Mouse (Mus musculus) MEL (cell line): ENCODE results near the gene Itpr2.

Source experiments
- CTCF ChIP-seq, 3 experiments: IDR thresholded peaks in 2 of 3; conservative IDR thresholded peaks in 1 of 3; 2 replicates each; pipeline ENCODE4 v1.5.1; 2011 to 2012; ENCODE audit warnings: low read length in 3 of 3, low read depth in 2 of 3, mild to moderate bottlenecking in 2 of 3, improper control_type of control experiment in 1 of 3, inconsistent platforms in 1 of 3, mixed read lengths in 1 of 3, moderate library complexity in 1 of 3; ENCODE audit not compliant: control insufficient read depth in 1 of 3, insufficient read depth in 1 of 3, poor library complexity in 1 of 3, severe bottlenecking in 1 of 3
- E2F4 ChIP-seq: IDR thresholded peaks from 2 replicates; pipeline ENCODE4 v1.6.1; 2011; ENCODE audit warnings: low read depth, low read length, improper control_type of control experiment, borderline replicate concordance
- EP300 ChIP-seq, 2 experiments: IDR thresholded peaks; 2 replicates each; pipeline ENCODE4 v1.6.1; 2011; ENCODE audit warnings: improper control_type of control experiment in 2 of 2, low read length in 2 of 2, low read depth in 1 of 2, mild to moderate bottlenecking in 1 of 2
- ETS1 ChIP-seq: IDR thresholded peaks from 2 replicates; pipeline ENCODE4 v1.6.1; 2012; ENCODE audit warnings: low read depth, mild to moderate bottlenecking, inconsistent platforms, low read length, improper control_type of control experiment, moderate library complexity
- GATA1 ChIP-seq: IDR thresholded peaks from 2 replicates; pipeline ENCODE4 v1.6.1; 2011; ENCODE audit warnings: low read depth, low read length, improper control_type of control experiment
- MEF2A ChIP-seq: IDR thresholded peaks from 2 replicates; pipeline ENCODE4 v1.6.1; 2014; ENCODE audit warnings: low read depth, mild to moderate bottlenecking, inconsistent platforms, low read length, improper control_type of control experiment; ENCODE audit not compliant: poor library complexity, insufficient replicate concordance, severe bottlenecking; ENCODE audit errors: extremely low read depth
- POLR2A ChIP-seq, 2 experiments: IDR thresholded peaks; 2 replicates each; pipeline ENCODE4 v1.6.1; 2011 to 2012; ENCODE audit warnings: low read length in 2 of 2, mild to moderate bottlenecking in 2 of 2, control low read depth in 1 of 2, improper control_type of control experiment in 1 of 2, low read depth in 1 of 2, moderate library complexity in 1 of 2; ENCODE audit not compliant: control insufficient read depth in 1 of 2, insufficient read depth in 1 of 2, poor library complexity in 1 of 2
- RAD21 ChIP-seq: IDR thresholded peaks from 2 replicates; pipeline ENCODE4 v1.6.1; 2011; ENCODE audit warnings: mild to moderate bottlenecking, low read depth, low read length, improper control_type of control experiment
- TAL1 ChIP-seq: IDR thresholded peaks from 2 replicates; pipeline ENCODE4 v1.6.1; 2012; ENCODE audit warnings: mild to moderate bottlenecking, inconsistent platforms, low read length, moderate library complexity, mixed read lengths
- TBP ChIP-seq: IDR thresholded peaks from 2 replicates; pipeline ENCODE4 v1.8.0; 2011; ENCODE audit warnings: low read depth, low read length, improper control_type of control experiment
- TCF12 ChIP-seq: IDR thresholded peaks from 2 replicates; pipeline ENCODE4 v1.6.1; 2014; ENCODE audit warnings: low read depth, mild to moderate bottlenecking, inconsistent platforms, low read length, improper control_type of control experiment, moderate library complexity
- USF2 ChIP-seq, 2 experiments: IDR thresholded peaks; 2 replicates each; pipeline ENCODE4 v1.6.1; 2011 to 2012; ENCODE audit warnings: improper control_type of control experiment in 2 of 2, low read length in 2 of 2, borderline replicate concordance in 1 of 2, inconsistent platforms in 1 of 2, low read depth in 1 of 2, mild to moderate bottlenecking in 1 of 2; ENCODE audit not compliant: insufficient read depth in 1 of 2
- ZNF384 ChIP-seq: IDR thresholded peaks from 2 replicates; pipeline ENCODE4 v1.6.1; 2012; ENCODE audit warnings: low read depth, mild to moderate bottlenecking, inconsistent platforms, low read length, improper control_type of control experiment

DNA sequence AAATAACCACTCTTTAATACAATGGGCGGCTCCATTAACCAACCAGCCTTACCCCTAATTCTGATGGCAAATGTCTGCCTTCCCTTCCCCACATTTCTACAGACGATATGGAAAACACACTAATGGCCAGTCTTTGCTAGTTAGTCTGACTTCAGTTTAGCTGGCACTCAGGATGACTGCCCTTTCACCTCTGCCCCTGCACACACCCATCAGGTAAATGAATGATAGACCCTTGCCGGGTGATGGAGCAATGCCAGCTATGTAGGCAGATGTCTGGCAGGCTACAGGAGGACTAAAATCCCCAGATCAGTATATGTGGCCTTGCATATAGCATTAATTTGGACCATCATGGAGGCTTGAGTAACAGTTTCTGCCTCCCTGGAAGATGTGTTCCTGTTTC is 168.5 kb downstream of the Itpr2 start:
- TF ChIP-seq E2F4 (no peak), CTCF (IDR thresholded peaks at IDR 0.05 in 2 of 3, conservative IDR thresholded peaks at IDR 0.05 in 1 of 3; ENCODE audit: control insufficient read depth in 1 of 3, insufficient read depth in 1 of 3, low read depth in 2 of 3, low read length in 3 of 3, poor library complexity in 1 of 3, severe bottlenecking in 1 of 3) (no peak), ZNF384 (no peak), TAL1 (no peak), TBP (no peak), GATA1 (no peak), POLR2A (IDR thresholded peaks at IDR 0.05; ENCODE audit: control insufficient read depth in 1 of 2, insufficient read depth in 1 of 2, low read depth in 1 of 2, low read length in 2 of 2, poor library complexity in 1 of 2) (no peak), EP300 (IDR thresholded peaks at IDR 0.05; ENCODE audit: low read depth in 1 of 2, low read length in 2 of 2) (no peak), MEF2A (no peak), ETS1 (no peak), TCF12 (no peak), RAD21 (no peak), USF2 (IDR thresholded peaks at IDR 0.05; ENCODE audit: borderline replicate concordance in 1 of 2, insufficient read depth in 1 of 2, low read depth in 1 of 2, low read length in 2 of 2) (no peak)
